Mouse (Mus musculus): Measurements from ENCODE around the gene Bpgm. TPM values are rescaled to one million over a fixed set of nuclear protein-coding genes. Genes with fewer than 3 reads are reported as not detected.

Bpgm gene
- polyA plus RNA-seq, 1 experiment from 2014 or later, result 51.0 TPM

- Histone ChIP-seq H3K4me2 (no peak overlapping the region), H3K27ac (no peak overlapping the region), H3K9me3 (no peaks in the 10 kb centered on the region), H3K9ac (replicated peaks) (no peak overlapping the region), H3K4me1 (replicated peaks) (0 out of 2 replicates have a peak, but pooled peaks cover 4% of the 10 kb centered on the region), H3K4me3 (replicated peaks) (no peak overlapping the region), H3K36me3 (no peaks in the 10 kb centered on the region), H3K27me3 (no peaks in the 10 kb centered on the region)
- no peak for ATAC-seq (ENCODE audit: insufficient number of reproducible peaks, insufficient read depth, low FRiP score, low TSS enrichment, low read depth)
- WGBS, result 93% methylated on average over 2 of the region's 2 CpGs
These were observed 52.1 kb downstream of the Bpgm start for GRCm38 (mm10) chr6:34528131-34528530.

- ATAC-seq (ENCODE audit: insufficient number of reproducible peaks, insufficient read depth, low FRiP score, low TSS enrichment, low read depth), result no peak
- H3K9me3 ChIP-seq, result no peaks in the 10 kb centered on the region
These were observed 54.0 kb downstream of the Bpgm start for GRCm38 (mm10) chr6:34529992-34530391.

GRCm38 (mm10) chr6:34533055-34533454 lies 57.0 kb downstream of the Bpgm start:
- Histone ChIP-seq H3K36me3 (no peaks in the 10 kb centered on the region), H3K27me3 (no peaks in the 10 kb centered on the region), H3K4me2 (no peak overlapping the region), H3K4me3 (replicated peaks) (no peak overlapping the region), H3K9ac (replicated peaks) (no peak overlapping the region), H3K9me3 (no peaks in the 10 kb centered on the region), H3K27ac (no peak overlapping the region), H3K4me1 (replicated peaks) (no peaks in the 10 kb centered on the region)
- 87% methylated on average over 1 of the region's 1 CpGs for WGBS
- no peak for ATAC-seq (ENCODE audit: insufficient number of reproducible peaks, insufficient read depth, low FRiP score, low TSS enrichment, low read depth)

More at GRCm38 (mm10) chr6:34529992-34530391, 54.0 kb downstream of the Bpgm start:
- 88% methylated on average over 3 of the region's 3 CpGs for WGBS
- no peaks in the 10 kb centered on the region for H3K27me3 ChIP-seq
- no peaks in the 10 kb centered on the region for H3K36me3 ChIP-seq
- no peak overlapping the region for H3K4me2 ChIP-seq
- H3K27ac ChIP-seq, result no peak overlapping the region
- 0 out of 2 replicates have a peak, but pooled peaks cover 4% of the 10 kb centered on the region for H3K4me1 ChIP-seq (replicated peaks)
- H3K9ac ChIP-seq (replicated peaks), result no peak overlapping the region
- no peak overlapping the region for H3K4me3 ChIP-seq (replicated peaks)

GRCm38 (mm10) chr6:34533896-34534295 lies 57.9 kb downstream of the Bpgm start:
- no peaks in the 10 kb centered on the region for H3K9me3 ChIP-seq
- H3K9ac ChIP-seq (replicated peaks), result no peak overlapping the region
- no peaks in the 10 kb centered on the region for H3K27me3 ChIP-seq
- no peak overlapping the region for H3K27ac ChIP-seq
- no peaks in the 10 kb centered on the region for H3K4me1 ChIP-seq (replicated peaks)
- no peaks in the 10 kb centered on the region for H3K36me3 ChIP-seq
- no peak overlapping the region for H3K4me3 ChIP-seq (replicated peaks)
- ATAC-seq (ENCODE audit: insufficient number of reproducible peaks, insufficient read depth, low FRiP score, low TSS enrichment, low read depth), result no peak
- H3K4me2 ChIP-seq, result no peak overlapping the region
- 80% methylated on average over 5 of the region's 5 CpGs for WGBS

GRCm38 (mm10) chr6:34542866-34543265 lies 66.9 kb downstream of the Bpgm start:
- WGBS, result 75% methylated on average over 4 of the region's 4 CpGs
- no peak overlapping the region for H3K4me2 ChIP-seq
- H3K27ac ChIP-seq, result no peak overlapping the region

GRCm38 (mm10) chr6:34543303-34544206 lies 67.5 kb downstream of the Bpgm start:
- Histone ChIP-seq H3K27me3 (no peaks in the 10 kb centered on the region), H3K4me1 (replicated peaks) (peaks cover 24% of the 10 kb centered on the region), H3K9me3 (no peaks in the 10 kb centered on the region), H3K9ac (replicated peaks) (no peak overlapping the region), H3K4me2 (peak overlapping the region; percentile 15; the same call in 1 of the 2 replicates), H3K36me3 (no peaks in the 10 kb centered on the region), H3K4me3 (replicated peaks) (no peak overlapping the region), H3K27ac (no peak overlapping the region)
- 56% methylated on average over 21 of the region's 21 CpGs for WGBS
- no peak for ATAC-seq (ENCODE audit: insufficient number of reproducible peaks, insufficient read depth, low FRiP score, low TSS enrichment, low read depth)

More at GRCm38 (mm10) chr6:34542866-34543265, 66.9 kb downstream of the Bpgm start:
- ATAC-seq (ENCODE audit: insufficient number of reproducible peaks, insufficient read depth, low FRiP score, low TSS enrichment, low read depth), result no peak
- H3K9ac ChIP-seq (replicated peaks), result no peak overlapping the region
- H3K4me3 ChIP-seq (replicated peaks), result no peak overlapping the region
- H3K36me3 ChIP-seq, result no peaks in the 10 kb centered on the region
- no peaks in the 10 kb centered on the region for H3K27me3 ChIP-seq
- peaks cover 24% of the 10 kb centered on the region for H3K4me1 ChIP-seq (replicated peaks)
- H3K9me3 ChIP-seq, result no peaks in the 10 kb centered on the region

- 77% methylated on average over 10 of the region's 10 CpGs for WGBS
- Histone ChIP-seq H3K27me3 (no peaks in the 10 kb centered on the region), H3K4me2 (no peak overlapping the region), H3K9me3 (no peaks in the 10 kb centered on the region), H3K9ac (replicated peaks) (no peak overlapping the region), H3K4me1 (replicated peaks) (peaks cover 24% of the 10 kb centered on the region), H3K27ac (no peak overlapping the region), H3K4me3 (replicated peaks) (no peak overlapping the region), H3K36me3 (no peaks in the 10 kb centered on the region)
- ATAC-seq (ENCODE audit: insufficient number of reproducible peaks, insufficient read depth, low FRiP score, low TSS enrichment, low read depth), result no peak
These were observed 68.2 kb downstream of the Bpgm start for GRCm38 (mm10) chr6:34544207-34544602.

- no peaks in the 10 kb centered on the region for H3K27me3 ChIP-seq
- WGBS, result 79% methylated on average over 10 of the region's 10 CpGs
- no peaks in the 10 kb centered on the region for H3K9me3 ChIP-seq
- H3K4me2 ChIP-seq, result no peak overlapping the region
- no peak overlapping the region for H3K27ac ChIP-seq
- H3K4me3 ChIP-seq (replicated peaks), result no peak overlapping the region
- ATAC-seq (ENCODE audit: insufficient number of reproducible peaks, insufficient read depth, low FRiP score, low TSS enrichment, low read depth), result no peak
- no peaks in the 10 kb centered on the region for H3K36me3 ChIP-seq
- H3K4me1 ChIP-seq (replicated peaks), result peaks cover 24% of the 10 kb centered on the region
- no peak overlapping the region for H3K9ac ChIP-seq (replicated peaks)
These were observed 69.3 kb downstream of the Bpgm start for GRCm38 (mm10) chr6:34545286-34545685.

- ATAC-seq (ENCODE audit: insufficient number of reproducible peaks, insufficient read depth, low FRiP score, low TSS enrichment, low read depth), result no peak
- H3K9ac ChIP-seq (replicated peaks), result no peak overlapping the region
- H3K4me2 ChIP-seq, result no peak overlapping the region
- H3K27me3 ChIP-seq, result no peaks in the 10 kb centered on the region
- WGBS, result 54% methylated on average over 13 of the region's 13 CpGs
- peaks cover 16% of the 10 kb centered on the region for H3K4me1 ChIP-seq (replicated peaks)
- H3K4me3 ChIP-seq (replicated peaks), result no peak overlapping the region
- no peaks in the 10 kb centered on the region for H3K9me3 ChIP-seq
- no peak overlapping the region for H3K27ac ChIP-seq
- H3K36me3 ChIP-seq, result no peaks in the 10 kb centered on the region
These were observed 72.5 kb downstream of the Bpgm start for GRCm38 (mm10) chr6:34548406-34548990.

GRCm38 (mm10) chr6:34549017-34549416 lies 73.0 kb downstream of the Bpgm start:
- Histone ChIP-seq H3K4me1 (replicated peaks) (peaks cover 11% of the 10 kb centered on the region), H3K9me3 (no peaks in the 10 kb centered on the region), H3K9ac (replicated peaks) (no peak overlapping the region), H3K27me3 (no peaks in the 10 kb centered on the region), H3K27ac (no peak overlapping the region), H3K4me3 (replicated peaks) (no peak overlapping the region), H3K4me2 (no peak overlapping the region), H3K36me3 (no peaks in the 10 kb centered on the region)
- ATAC-seq (ENCODE audit: insufficient number of reproducible peaks, insufficient read depth, low FRiP score, low TSS enrichment, low read depth), result no peak
- 39% methylated on average over 2 of the region's 2 CpGs for WGBS

- H3K27me3 ChIP-seq, result no peaks in the 10 kb centered on the region
- 0 out of 2 replicates have a peak, but pooled peaks have one; percentile 20 for ATAC-seq (ENCODE audit: insufficient number of reproducible peaks, insufficient read depth, low FRiP score, low TSS enrichment, low read depth)
- no peaks in the 10 kb centered on the region for H3K36me3 ChIP-seq
- H3K4me2 ChIP-seq, result no peak overlapping the region
- no peak overlapping the region for H3K9ac ChIP-seq (replicated peaks)
- H3K27ac ChIP-seq, result no peak overlapping the region
- 72% methylated on average over 4 of the region's 4 CpGs for WGBS
- H3K4me1 ChIP-seq (replicated peaks), result 0 out of 2 replicates have a peak, but pooled peaks cover 4% of the 10 kb centered on the region
- H3K4me3 ChIP-seq (replicated peaks), result no peak overlapping the region
- H3K9me3 ChIP-seq, result no peaks in the 10 kb centered on the region
These were observed 76.6 kb downstream of the Bpgm start for GRCm38 (mm10) chr6:34552489-34553157.
